ENCODE assay signal across 8 mouse cellular contexts in the genomic region with DNA sequence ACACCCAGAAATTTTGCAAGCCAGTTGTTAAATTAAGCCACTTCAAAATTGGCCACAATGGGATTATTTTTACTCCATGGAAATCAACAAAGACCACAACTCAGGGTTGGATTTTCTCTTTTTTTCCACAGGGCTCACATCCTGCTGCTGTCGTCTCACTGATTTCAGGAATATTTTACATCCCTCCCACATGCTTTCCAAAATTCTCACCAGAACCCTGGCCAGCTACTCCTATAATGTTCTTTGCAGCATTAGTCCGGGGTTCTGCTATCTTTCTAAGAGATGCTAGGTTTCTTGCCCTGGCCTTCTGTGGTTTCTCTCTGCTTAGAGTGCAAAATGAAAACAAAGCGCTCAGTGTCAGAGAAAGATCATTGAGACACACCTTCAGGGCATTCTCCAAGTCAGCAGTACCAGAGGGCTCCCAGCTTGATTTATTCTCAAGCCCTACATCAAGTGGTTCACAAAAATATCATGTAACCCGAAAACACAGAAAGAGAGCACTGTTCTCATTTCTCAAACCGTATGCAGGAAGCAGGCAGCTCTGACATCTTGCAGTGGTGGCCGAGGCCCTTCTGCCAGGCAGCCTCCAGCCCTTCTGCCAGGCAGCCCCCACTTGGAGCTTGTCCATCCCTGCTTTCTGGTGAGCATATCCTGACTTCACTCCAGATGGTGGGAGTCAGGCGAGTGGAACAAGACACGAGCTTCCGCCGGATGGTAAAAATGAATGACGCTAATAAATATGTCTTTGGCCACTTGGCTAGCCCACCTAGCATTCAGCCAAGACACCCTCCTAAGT.
DNase-seq lines count a peak whose midpoint lies in the region; ATAC-seq lines count a peak whose summit lies in the region.

No protein-coding gene starts in this region.

- H3K27me3 ChIP-seq in forebrain, embryonic 13.5 days: no peaks in the 10 kb centered on the region
- no peaks in the 10 kb centered on the region for H3K27me3 ChIP-seq in forebrain, embryonic 11.5 days (ENCODE audit: control insufficient read depth, insufficient read depth, low read length)
- no peaks in the 10 kb centered on the region for H3K27me3 ChIP-seq in forebrain, embryonic 14.5 days (replicated peaks; ENCODE audit: control insufficient read depth, insufficient read depth, low read length)

- no peak for DNase-seq in forebrain, embryonic 11.5 days (ENCODE audit: low spot score)
- peak; percentile 36 for DNase-seq in brain, embryonic 18.5 days (ENCODE audit: low read depth, low spot score)
- DNase-seq in forebrain, embryonic 14.5 days (ENCODE audit: low spot score): peak; percentile 51
- peak; percentile 62 to 66 for DNase-seq in layer of hippocampus, postnatal 36 days
- peak; percentile 4 for DNase-seq in retina, embryonic 14.5 days (ENCODE audit: low spot score)
- DNase-seq in thymus, postnatal 36 days: no peak
- DNase-seq in ovary, adult 18-20 months (ENCODE audit: low spot score): no peak

- H3K4me2 ChIP-seq in forebrain, embryonic 13.5 days: no peak overlapping the region
- no peak overlapping the region for H3K4me2 ChIP-seq in forebrain, embryonic 11.5 days (ENCODE audit: low read depth, low read length, severe bottlenecking)
- 0 out of 2 replicates have a peak overlapping the region, but pooled peaks have one; percentile 9 for H3K4me2 ChIP-seq in forebrain, embryonic 14.5 days (ENCODE audit: low read length)

- no peaks in the 10 kb centered on the region for H3K36me3 ChIP-seq in forebrain, embryonic 13.5 days (ENCODE audit: poor library complexity, severe bottlenecking)
- H3K36me3 ChIP-seq in forebrain, embryonic 11.5 days (ENCODE audit: control insufficient read depth, insufficient read depth, low read length): no peaks in the 10 kb centered on the region
- H3K36me3 ChIP-seq in forebrain, embryonic 14.5 days (ENCODE audit: control insufficient read depth, insufficient read depth, low read length): no peaks in the 10 kb centered on the region

- H3K9ac ChIP-seq in forebrain, embryonic 13.5 days: no peak overlapping the region
- no peak overlapping the region for H3K9ac ChIP-seq in forebrain, embryonic 11.5 days (ENCODE audit: low read length)
- H3K9ac ChIP-seq in forebrain, embryonic 14.5 days (ENCODE audit: low read length): no peak overlapping the region

- no peaks in the 10 kb centered on the region for H3K9me3 ChIP-seq in forebrain, embryonic 13.5 days (replicated peaks)
- no peaks in the 10 kb centered on the region for H3K9me3 ChIP-seq in forebrain, embryonic 11.5 days (ENCODE audit: control insufficient read depth, low read length)
- H3K9me3 ChIP-seq in forebrain, embryonic 14.5 days (replicated peaks; ENCODE audit: control insufficient read depth, low read length): no peaks in the 10 kb centered on the region

- H3K4me3 ChIP-seq in forebrain, embryonic 13.5 days: no peak overlapping the region
- no peak overlapping the region for H3K4me3 ChIP-seq in forebrain, embryonic 11.5 days (ENCODE audit: low read depth, low read length)
- H3K4me3 ChIP-seq in forebrain, embryonic 14.5 days (ENCODE audit: low read depth, low read length): no peak overlapping the region

- no peak overlapping the region for H3K27ac ChIP-seq in forebrain, embryonic 13.5 days
- no peak overlapping the region for H3K27ac ChIP-seq in forebrain, embryonic 11.5 days (ENCODE audit: low read depth, low read length)
- no peak overlapping the region; the same call in 1 of the 2 replicates for H3K27ac ChIP-seq in forebrain, embryonic 14.5 days (ENCODE audit: low read depth, low read length)

- ATAC-seq in forebrain, embryonic 13.5 days: peak; percentile 78
- ATAC-seq in forebrain, embryonic 11.5 days (replicated peaks; ENCODE audit: low FRiP score): no peak
- ATAC-seq in forebrain, embryonic 14.5 days: peak; percentile 75

- H3K4me1 ChIP-seq in forebrain, embryonic 13.5 days: peaks cover 26% of the 10 kb centered on the region
- no peaks in the 10 kb centered on the region for H3K4me1 ChIP-seq in forebrain, embryonic 11.5 days (replicated peaks; ENCODE audit: control insufficient read depth, insufficient read depth, low read length)
- peaks cover 18% of the 10 kb centered on the region for H3K4me1 ChIP-seq in forebrain, embryonic 14.5 days (ENCODE audit: control insufficient read depth, insufficient read depth, low read length)

- 66% methylated on average over 11 of the region's 11 CpGs for WGBS in forebrain, embryonic 13.5 days
- 77% methylated on average over 11 of the region's 11 CpGs for WGBS in forebrain, embryonic 11.5 days
- 50% methylated on average over 11 of the region's 11 CpGs for whole genome bisulfite sequencing in forebrain, embryonic 14.5 days

Comparison
In these comparisons a context has a peak if more than half of its experiments do, and no peak if none do; other contexts are left out.
1. DNase-seq: peak in brain, embryonic 18.5 days (single experiment), forebrain, embryonic 14.5 days (single experiment), layer of hippocampus, postnatal 36 days (2 of 2) and retina, embryonic 14.5 days (single experiment); none in forebrain, embryonic 11.5 days (single experiment), thymus, postnatal 36 days (0 of 2) and ovary, adult 18-20 months (single experiment).